Mouse (Mus musculus) embryonic facial prominence, embryonic 15.5 days (tissue): ENCODE data around the gene Kbtbd13. TPM values are rescaled to one million over a fixed set of nuclear protein-coding genes. Genes with fewer than 3 reads are reported as not detected.

ENCODE experiments used
- ATAC-seq: fragments of 200-750 bp; cut with Nextera tagmentation; 2 replicates; pipeline ENCODE4 v1.8.0; 2017; ENCODE audit warnings: low read depth, moderate TSS enrichment; ENCODE audit not compliant: insufficient number of reproducible peaks, low FRiP score, low TSS enrichment
- H3K27ac ChIP-seq: fragments of 300-500 bp; sonication (generic); replicated peaks from 2 replicates; pipeline ENCODE4 v1.5.1; 2015; ENCODE audit warnings: mild to moderate bottlenecking, inconsistent platforms
- H3K27me3 ChIP-seq: fragments of 300-500 bp; sonication (generic); 2 replicates; pipeline ENCODE4 v1.6.1; 2015; ENCODE audit warnings: inconsistent platforms
- H3K36me3 ChIP-seq: fragments of 300-500 bp; sonication (generic); 2 replicates; pipeline ENCODE4 v1.6.1; 2015; ENCODE audit warnings: mild to moderate bottlenecking, inconsistent platforms
- H3K4me1 ChIP-seq: fragments of 300-500 bp; sonication (generic); 2 replicates; pipeline ENCODE4 v1.6.1; 2015; ENCODE audit warnings: inconsistent platforms
- H3K4me2 ChIP-seq: fragments of 300-500 bp; sonication (generic); replicated peaks from 2 replicates; pipeline ENCODE4 v1.6.1; 2015; ENCODE audit warnings: mild to moderate bottlenecking, inconsistent platforms
- H3K4me3 ChIP-seq: fragments of 300-500 bp; sonication (generic); replicated peaks from 2 replicates; pipeline ENCODE4 v1.5.1; 2015; ENCODE audit warnings: mild to moderate bottlenecking, inconsistent platforms
- H3K9ac ChIP-seq: fragments of 300-500 bp; sonication (generic); 2 replicates; pipeline ENCODE4 v1.6.1; 2015; ENCODE audit warnings: inconsistent platforms
- H3K9me3 ChIP-seq: fragments of 300-500 bp; sonication (generic); replicated peaks from 2 replicates; pipeline ENCODE4 v1.6.1; 2016; ENCODE audit warnings: inconsistent platforms
- WGBS: fragments of 180-500 bp; shearing (Covaris S2); methylation state at CpG from one replicate; pipeline ENCODE4 v1.1.7; 2015; 5-methylcytosine and 5-hydroxymethylcytosine counted together
- polyA plus RNA-seq: library from polyadenylated mRNA; unstranded; fragments of >200 nt; fragmentation: Nextera tagmentation; extraction: Ambion mirVana; gene quantifications from 2 replicates; pipeline ENCODE4 v1.2.1, GENCODE M21; 2015

Gene Kbtbd13
- polyA plus RNA-seq, 1 experiment from 2014 or later = 1.5 TPM

DNA sequence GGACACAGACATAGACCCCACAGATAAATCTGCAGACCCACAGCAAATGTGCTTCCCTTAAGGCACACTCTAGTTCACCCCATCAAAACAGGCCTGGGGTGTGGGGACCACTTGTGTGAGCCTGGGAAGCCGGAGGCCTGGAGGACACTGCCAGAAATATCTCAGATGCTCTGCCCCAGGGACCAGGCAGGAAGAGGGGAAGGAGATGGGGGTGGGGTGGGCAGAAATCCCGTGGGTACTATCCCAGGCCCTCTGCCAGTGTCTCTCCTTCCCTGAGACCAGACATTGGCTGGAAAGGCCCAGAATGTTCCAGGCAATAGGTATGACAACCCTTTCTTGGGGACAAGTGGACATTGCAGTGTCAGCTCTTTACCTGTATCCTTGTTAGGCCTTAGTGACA lies 2.2 kb upstream of the Kbtbd13 start:
- no peak overlapping the region for H3K9ac ChIP-seq
- no peak for ATAC-seq
- no peak overlapping the region for H3K27ac ChIP-seq
- 42% methylated on average over 2 of the region's 2 CpGs for WGBS
- H3K4me2 ChIP-seq = no peak overlapping the region
- H3K36me3 ChIP-seq = no peaks in the 10 kb centered on the region
- peaks cover 37% of the 10 kb centered on the region for H3K27me3 ChIP-seq
- peaks cover 16% of the 10 kb centered on the region for H3K4me1 ChIP-seq
- H3K9me3 ChIP-seq = no peaks in the 10 kb centered on the region
- H3K4me3 ChIP-seq = no peak overlapping the region

DNA sequence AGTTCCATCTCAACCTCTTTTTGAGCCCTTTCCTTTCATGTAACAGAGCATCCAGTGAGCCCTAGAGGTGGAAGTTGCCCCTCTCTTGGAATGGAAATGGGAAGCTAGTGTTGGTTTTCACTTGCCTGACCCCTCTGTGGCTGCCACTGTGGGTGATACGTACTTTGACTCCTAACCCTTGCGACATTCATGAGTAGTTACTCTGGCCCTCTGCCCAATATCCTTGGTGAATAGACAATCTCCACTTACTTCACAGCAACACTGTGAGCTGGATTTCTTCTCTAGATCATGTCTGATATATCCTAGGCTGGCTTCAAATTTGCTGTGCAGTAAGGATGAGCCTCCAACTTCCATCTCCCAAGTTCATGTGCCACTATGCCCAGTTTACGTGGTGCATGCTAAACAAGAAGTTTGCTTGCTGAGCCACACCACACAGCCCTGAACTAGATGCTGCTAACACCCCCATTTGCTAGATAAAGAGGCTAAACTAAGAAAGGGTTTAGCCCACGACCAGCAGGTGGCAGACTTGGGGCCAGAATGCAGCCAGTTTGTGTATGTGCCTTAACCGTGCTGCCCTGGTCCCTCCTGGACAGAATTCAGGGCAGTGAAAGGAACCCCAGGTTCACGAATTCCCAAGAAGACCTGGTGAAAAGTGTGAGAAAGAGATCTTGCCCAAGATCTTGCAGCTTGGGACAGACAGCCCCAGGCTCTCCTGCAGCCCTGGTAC lies 1.3 kb upstream of the Kbtbd13 start:
- Histone ChIP-seq H3K4me2 (no peak overlapping the region), H3K36me3 (no peaks in the 10 kb centered on the region), H3K9me3 (no peaks in the 10 kb centered on the region), H3K9ac (no peak overlapping the region), H3K4me3 (no peak overlapping the region), H3K27ac (no peak overlapping the region), H3K27me3 (peaks cover 37% of the 10 kb centered on the region), H3K4me1 (peaks cover 9% of the 10 kb centered on the region; the same call in 1 of the 2 replicates)
- WGBS = 25% methylated on average over 6 of the region's 6 CpGs
- ATAC-seq = no peak

DNA sequence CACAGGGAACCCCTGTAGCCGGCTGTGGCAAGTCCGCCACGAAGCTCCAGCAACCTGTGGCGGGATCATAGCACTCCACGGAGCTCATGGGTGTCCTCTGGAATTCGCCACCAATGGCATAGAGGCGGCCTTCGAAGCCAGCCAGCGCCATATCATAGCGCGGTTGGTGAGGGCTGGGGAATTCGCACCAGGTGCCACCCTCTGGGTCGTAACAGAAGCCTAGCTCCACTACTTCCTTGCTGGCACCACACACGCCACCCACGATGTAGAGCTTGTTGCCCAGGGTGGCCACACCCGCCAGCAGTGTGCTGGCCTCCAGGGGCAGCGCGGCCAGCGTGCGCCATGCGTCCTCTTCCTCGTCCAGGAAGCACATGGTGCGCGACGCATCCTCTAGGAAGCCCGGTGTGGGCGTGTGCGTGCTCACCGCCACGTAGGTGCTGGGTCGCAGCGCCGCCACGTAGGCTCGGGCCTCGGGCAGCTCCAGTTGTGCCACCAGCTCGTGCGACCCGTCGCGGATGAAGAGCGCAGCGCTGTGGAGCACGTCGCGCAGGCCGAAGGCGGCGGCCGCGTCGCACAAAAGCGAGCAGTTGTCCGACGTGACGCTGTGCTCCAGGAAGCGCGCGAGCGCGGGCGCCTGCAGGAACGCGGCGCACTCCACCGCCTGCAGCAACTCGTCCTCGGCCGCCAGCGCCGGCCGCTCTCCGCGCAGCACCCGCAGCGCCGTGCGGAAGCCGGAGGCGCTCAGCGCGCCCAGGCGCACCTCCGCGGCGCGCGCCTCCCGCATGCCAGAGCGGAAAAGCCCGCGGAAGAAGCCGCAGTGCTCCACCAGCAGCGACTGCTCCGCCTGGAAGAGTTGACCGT lies 470 bp downstream of the Kbtbd13 start:
- no peaks in the 10 kb centered on the region for H3K36me3 ChIP-seq
- peak overlapping the region; percentile 60 for H3K4me2 ChIP-seq
- H3K9ac ChIP-seq = peak overlapping the region; percentile 3; the same call in 1 of the 2 replicates
- H3K4me3 ChIP-seq = peak overlapping the region; percentile 46
- H3K9me3 ChIP-seq = no peaks in the 10 kb centered on the region
- H3K27ac ChIP-seq = no peak overlapping the region
- WGBS = 16% methylated on average over 96 of the region's 96 CpGs
- peaks cover 37% of the 10 kb centered on the region for H3K27me3 ChIP-seq
- ATAC-seq = peak; percentile 20; the same call in 1 of the 2 replicates
- peaks cover 9% of the 10 kb centered on the region; the same call in 1 of the 2 replicates for H3K4me1 ChIP-seq

GRCm38 (mm10) chr9:65386373-65387140 lies 4.9 kb downstream of the Kbtbd13 start:
- H3K9me3 ChIP-seq = no peaks in the 10 kb centered on the region
- no peak overlapping the region for H3K9ac ChIP-seq
- no peak overlapping the region for H3K4me3 ChIP-seq
- ATAC-seq = no peak
- H3K27me3 ChIP-seq = peaks cover 23% of the 10 kb centered on the region
- peaks cover 8% of the 10 kb centered on the region; the same call in 1 of the 2 replicates for H3K4me1 ChIP-seq
- 22% methylated on average over 8 of the region's 8 CpGs for WGBS
- no peaks in the 10 kb centered on the region for H3K36me3 ChIP-seq
- no peak overlapping the region for H3K27ac ChIP-seq
- no peak overlapping the region for H3K4me2 ChIP-seq

DNA sequence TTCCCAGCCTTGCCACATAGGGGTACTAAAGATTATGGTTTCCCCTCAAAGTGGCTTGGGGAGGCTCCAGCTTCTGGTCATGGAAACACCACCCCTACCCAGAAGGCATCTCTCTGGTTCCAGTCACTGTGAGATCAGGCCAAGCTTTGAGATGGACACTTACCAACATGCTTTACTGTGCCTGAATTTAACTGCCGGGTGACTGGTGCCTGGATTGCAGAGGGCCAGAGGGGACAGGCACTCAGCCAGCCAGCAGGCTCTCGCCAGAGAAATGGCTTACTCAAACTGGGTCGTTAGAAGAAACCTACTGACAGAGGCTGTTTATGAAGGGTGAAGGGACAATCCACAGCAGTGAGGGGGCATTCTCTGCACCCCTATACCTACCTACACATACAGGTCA lies 7.2 kb downstream of the Kbtbd13 start:
- Histone ChIP-seq H3K36me3 (no peaks in the 10 kb centered on the region), H3K4me1 (no peaks in the 10 kb centered on the region), H3K9ac (no peak overlapping the region), H3K9me3 (no peaks in the 10 kb centered on the region), H3K4me2 (no peak overlapping the region), H3K27ac (no peak overlapping the region), H3K4me3 (no peak overlapping the region), H3K27me3 (peaks cover 3% of the 10 kb centered on the region; the same call in 1 of the 2 replicates)
- 41% methylated on average over 3 of the region's 3 CpGs for WGBS
- no peak for ATAC-seq

- H3K36me3 ChIP-seq = no peaks in the 10 kb centered on the region
- H3K27me3 ChIP-seq = no peaks in the 10 kb centered on the region
- ATAC-seq = no peak
- no peak overlapping the region for H3K4me3 ChIP-seq
- no peak overlapping the region for H3K9ac ChIP-seq
- no peaks in the 10 kb centered on the region for H3K9me3 ChIP-seq
- 38% methylated on average over 3 of the region's 3 CpGs for WGBS
- no peak overlapping the region for H3K4me2 ChIP-seq
- no peaks in the 10 kb centered on the region for H3K4me1 ChIP-seq
- H3K27ac ChIP-seq = no peak overlapping the region
Measured at GRCm38 (mm10) chr9:65382751-65383097, 8.7 kb downstream of the Kbtbd13 start.

DNA sequence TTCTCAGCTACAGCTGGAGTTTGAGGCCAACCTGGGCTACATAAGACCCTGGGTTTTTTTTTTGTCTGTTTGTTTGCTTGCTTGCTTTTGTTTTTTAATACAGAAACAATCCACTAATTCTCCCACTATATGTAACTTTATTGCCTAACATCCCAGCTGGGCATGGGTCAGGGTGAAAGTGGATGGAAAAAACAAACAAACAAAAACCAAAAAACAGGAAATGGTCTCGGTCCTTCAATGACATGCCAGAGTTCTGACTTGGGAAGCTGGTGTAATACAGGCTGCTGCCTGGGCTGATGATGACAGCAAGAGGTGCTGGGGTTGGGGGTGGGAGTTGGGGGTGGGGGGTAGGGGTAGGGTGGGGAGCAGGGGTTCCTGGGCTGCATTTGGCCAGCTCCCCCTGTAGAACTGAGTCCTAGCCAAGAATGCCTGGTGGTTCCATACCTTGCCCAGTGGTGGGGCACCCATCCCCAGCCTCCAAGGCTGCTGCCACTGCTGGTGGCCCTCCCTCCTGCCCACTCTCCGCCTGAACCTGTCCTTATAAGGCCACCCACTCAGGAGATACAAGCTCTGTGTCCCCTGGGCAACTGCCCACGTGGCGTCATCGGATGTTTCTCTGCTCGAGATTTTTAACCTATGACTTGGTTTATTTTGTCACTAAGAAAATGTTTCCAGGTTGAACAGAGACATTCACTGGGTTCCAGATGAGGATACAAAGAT lies 9.3 kb downstream of the Kbtbd13 start:
- H3K27ac ChIP-seq = no peak overlapping the region

DNA sequence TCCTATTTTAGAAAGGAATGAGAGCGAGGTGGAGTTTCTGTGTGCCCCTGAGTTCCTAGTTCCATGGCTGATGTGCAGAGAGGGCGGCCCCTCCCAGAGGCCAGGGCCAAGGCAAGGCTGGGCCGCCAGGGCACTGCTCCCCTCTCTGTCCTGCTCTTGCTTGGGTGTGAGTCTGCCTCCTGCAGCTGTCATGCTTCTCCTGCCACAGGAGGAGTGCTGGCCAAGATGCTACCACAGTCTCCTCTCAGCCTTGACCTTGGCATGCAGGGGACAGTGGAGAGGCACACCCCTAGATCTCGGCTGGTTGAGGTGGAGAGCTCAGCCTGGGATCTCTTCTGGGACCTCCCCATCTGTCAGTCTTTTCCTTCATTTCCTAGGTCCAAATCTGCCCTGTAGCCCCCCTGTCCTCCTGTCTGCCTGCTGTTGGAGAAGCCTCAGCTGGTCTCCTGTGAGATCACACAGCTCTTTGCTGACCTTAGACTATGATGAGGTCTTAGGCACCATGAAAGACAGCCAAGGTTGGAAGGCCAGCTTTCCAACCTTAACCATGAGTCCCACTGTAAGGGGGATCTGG lies 10.3 kb downstream of the Kbtbd13 start:
- Histone ChIP-seq H3K4me2 (no peak overlapping the region), H3K27ac (no peak overlapping the region), H3K9me3 (no peaks in the 10 kb centered on the region), H3K27me3 (no peaks in the 10 kb centered on the region), H3K4me3 (no peak overlapping the region), H3K9ac (no peak overlapping the region), H3K4me1 (no peaks in the 10 kb centered on the region), H3K36me3 (no peaks in the 10 kb centered on the region)
- WGBS = 61% methylated on average over 4 of the region's 4 CpGs
- ATAC-seq = no peak

More for the DNA sequence above, 9.3 kb downstream of the Kbtbd13 start:
- Histone ChIP-seq H3K9me3 (no peaks in the 10 kb centered on the region), H3K27me3 (no peaks in the 10 kb centered on the region), H3K4me2 (no peak overlapping the region), H3K4me1 (no peaks in the 10 kb centered on the region), H3K4me3 (no peak overlapping the region), H3K36me3 (no peaks in the 10 kb centered on the region), H3K9ac (no peak overlapping the region)
- no peak for ATAC-seq
- WGBS = 65% methylated on average over 6 of the region's 6 CpGs

GRCm38 (mm10) chr9:65375163-65375934 lies 16.1 kb downstream of the Kbtbd13 start:
- Histone ChIP-seq H3K4me2 (no peak overlapping the region), H3K36me3 (0 out of 2 replicates have a peak, but pooled peaks cover 3% of the 10 kb centered on the region), H3K27ac (no peak overlapping the region), H3K27me3 (no peaks in the 10 kb centered on the region), H3K4me1 (no peaks in the 10 kb centered on the region), H3K4me3 (no peak overlapping the region), H3K9me3 (no peaks in the 10 kb centered on the region), H3K9ac (no peak overlapping the region)
- WGBS = 71% methylated on average over 9 of the region's 9 CpGs
- ATAC-seq = no peak
